Mouse (Mus musculus): ENCODE data around the gene Acss2. TPM values are rescaled to one million over a fixed set of nuclear protein-coding genes. Genes with fewer than 3 reads are reported as not detected.

The Acss2 gene
- 16.0 and 17.6 TPM in 2 replicates for polyA plus RNA-seq (2012; rRNA removed; ENCODE audit: low replicate concordance)

GRCm38 (mm10) chr2:155517455-155518423 is at the start of gene Acss2, which contains the start of gene Ggt7:
Gene Acss2, plus strand, starts transcription at chr2:155517948.
Gene Ggt7, minus strand, starts transcription at chr2:155518237.

GRCm38 (mm10) chr2:155473570-155474088 is 44.1 kb upstream of the Acss2 start, which contains the start of gene Ncoa6:
Gene Ncoa6, minus strand, starts transcription at chr2:155473894.

GRCm38 (mm10) chr2:155592137-155592853 is 74.5 kb downstream of the Acss2 start, which contains the start of gene Gss:
Gene Gss, minus strand, starts transcription at chr2:155592810.

GRCm38 (mm10) chr2:155610978-155611377 is 93.2 kb downstream of the Acss2 start, which contains the start of gene Myh7b:
Gene Myh7b, plus strand, starts transcription at chr2:155611212.

Other genes starting within 250 kb of the Acss2 start
- 197 and 362 TPM in 2 replicates for gene Map1lc3a, start 241.7 kb upstream of the Acss2 start, polyA plus RNA-seq (2012; rRNA removed; ENCODE audit: low replicate concordance)
- 15.7 and 18.5 TPM in 2 replicates for gene Pigu, start 160.5 kb upstream of the Acss2 start, polyA plus RNA-seq (2012; rRNA removed; ENCODE audit: low replicate concordance)
- gene Trp53inp2, start 136.9 kb upstream of the Acss2 start, polyA plus RNA-seq (2012; rRNA removed; ENCODE audit: low replicate concordance), result 138 and 190 TPM in 2 replicates
- 4.4 and 14.0 TPM in 2 replicates for gene Ncoa6, start 44.1 kb upstream of the Acss2 start, polyA plus RNA-seq (2012; rRNA removed; ENCODE audit: low replicate concordance)
- 7.9 and 11.8 TPM in 2 replicates for gene Ggt7, start 289 bp downstream of the Acss2 start, polyA plus RNA-seq (2012; rRNA removed; ENCODE audit: low replicate concordance)
- 73.2 and 195 TPM in 2 replicates for gene Gss, start 74.9 kb downstream of the Acss2 start, polyA plus RNA-seq (2012; rRNA removed; ENCODE audit: low replicate concordance)
- 0.04 and 0.15 TPM in 2 replicates for gene Myh7b, start 93.3 kb downstream of the Acss2 start, polyA plus RNA-seq (2012; rRNA removed; ENCODE audit: low replicate concordance)
- 105 and 143 TPM in 2 replicates for gene Trpc4ap, start 174.4 kb downstream of the Acss2 start, polyA plus RNA-seq (2012; rRNA removed; ENCODE audit: low replicate concordance)
- gene Edem2, start 211.5 kb downstream of the Acss2 start, polyA plus RNA-seq (2012; rRNA removed; ENCODE audit: low replicate concordance), result 53.3 and 79.7 TPM in 2 replicates
- gene Gm17581, start 217.9 kb downstream of the Acss2 start, polyA plus RNA-seq (2012; rRNA removed; ENCODE audit: low replicate concordance), result not detected in 2 replicates
- gene Procr, start 233.2 kb downstream of the Acss2 start, polyA plus RNA-seq (2012; rRNA removed; ENCODE audit: low replicate concordance), result 6.9 and 9.3 TPM in 2 replicates